Mouse (Mus musculus): ENCODE results near the gene Olfr573-ps1. TPM values are rescaled to one million over a fixed set of nuclear protein-coding genes. Genes with fewer than 3 reads are reported as not detected.

The Olfr573-ps1 gene
- not detected in 2 replicates for total RNA-seq (2017)

DNA sequence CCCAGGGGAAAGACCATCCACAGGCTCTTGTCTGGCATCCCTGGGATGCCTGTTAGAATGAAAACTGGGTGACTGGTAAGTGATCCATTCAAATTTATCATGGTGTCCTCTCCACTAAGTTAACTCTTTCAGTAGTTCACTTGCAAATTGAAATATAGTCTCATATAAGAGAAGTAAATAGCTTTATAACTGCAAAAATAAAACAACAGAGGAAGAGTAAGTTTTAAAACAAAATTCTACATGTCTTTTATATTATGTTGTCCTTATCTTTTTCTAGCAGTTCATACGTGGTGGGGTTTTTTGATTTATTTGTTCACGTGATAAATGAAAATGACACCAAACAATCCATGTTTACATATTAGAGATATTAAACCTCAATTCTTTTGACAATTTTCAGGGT lies at the start of gene Olfr573-ps1:
Gene Olfr573-ps1 (minus strand): TSS at position 101 of the 400 bp plus-strand sequence.
- no peak for ATAC-seq (replicated peaks in 1 of 2; ENCODE audit: insufficient read depth in 1 of 2, low FRiP score in 2 of 2, low TSS enrichment in 1 of 2, low read depth in 1 of 2, poor library complexity in 2 of 2, severe bottlenecking in 2 of 2)

DNA sequence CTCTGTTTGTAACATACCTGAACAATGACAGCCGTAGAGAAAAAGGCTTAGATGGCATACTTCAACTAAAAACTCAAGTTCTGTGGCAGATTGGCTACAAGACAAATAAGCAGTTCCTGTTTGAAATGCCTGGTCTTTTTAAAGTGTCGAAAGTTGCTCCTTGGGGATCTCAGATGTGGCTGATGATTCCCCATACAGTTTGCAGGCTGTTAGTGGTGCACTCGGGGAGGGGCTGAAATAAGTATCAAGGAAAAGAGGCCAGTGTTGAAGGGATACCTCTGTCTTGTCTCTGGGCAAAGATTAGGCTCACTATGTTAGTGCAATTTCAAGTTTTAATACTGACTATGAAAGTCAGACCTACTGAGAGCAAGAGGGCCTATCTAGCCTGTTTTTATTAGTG lies 46.8 kb upstream of the Olfr573-ps1 start, which contains the start of gene Olfr578:
Gene Olfr578 (minus strand): TSS at position 101 of the 400 bp plus-strand sequence.
- ATAC-seq (replicated peaks in 1 of 2; ENCODE audit: insufficient read depth in 1 of 2, low FRiP score in 2 of 2, low TSS enrichment in 1 of 2, low read depth in 1 of 2, poor library complexity in 2 of 2, severe bottlenecking in 2 of 2), result no peak

DNA sequence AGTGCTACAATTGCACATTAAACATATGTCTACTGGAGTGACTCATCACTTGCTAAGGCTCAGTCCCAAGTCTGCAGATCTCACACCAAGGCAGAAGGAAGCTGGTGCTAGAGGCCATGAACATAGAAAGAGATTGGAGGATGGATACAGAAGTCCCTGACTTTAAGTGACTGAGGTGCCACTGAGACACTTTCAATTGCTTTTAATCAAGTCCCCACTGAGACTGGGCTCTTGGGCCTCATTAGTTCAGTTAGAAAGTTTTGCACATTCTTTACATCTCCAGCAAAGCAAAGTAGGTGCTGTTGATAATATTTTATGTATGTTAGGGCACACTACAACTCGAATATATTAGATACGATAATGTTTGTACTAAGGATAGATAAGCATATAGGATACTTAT lies 33.5 kb upstream of the Olfr573-ps1 start, which contains the start of gene Olfr577:
Gene Olfr577 (minus strand): TSS at position 101 of the 400 bp plus-strand sequence.
- ATAC-seq (replicated peaks in 1 of 2; ENCODE audit: insufficient read depth in 1 of 2, low FRiP score in 2 of 2, low TSS enrichment in 1 of 2, low read depth in 1 of 2, poor library complexity in 2 of 2, severe bottlenecking in 2 of 2), result no peak

DNA sequence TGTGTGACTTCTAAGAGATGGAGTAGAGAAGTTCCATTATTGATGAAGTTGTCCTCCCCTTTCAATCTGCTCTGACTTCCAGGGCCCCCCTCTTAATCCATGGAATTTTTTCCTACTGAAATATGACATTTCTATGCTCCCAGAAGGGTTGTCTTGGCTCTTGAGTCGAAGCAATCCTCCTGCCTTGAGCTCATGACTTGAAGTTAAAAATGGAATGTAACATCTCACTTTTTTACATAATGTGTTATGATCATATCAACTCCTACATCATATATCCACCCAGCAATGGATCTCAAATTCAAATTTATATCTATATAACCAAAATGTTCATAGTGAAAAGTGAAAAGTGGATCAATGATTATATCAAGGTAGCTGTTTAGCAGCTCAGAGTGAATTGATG lies 32.0 kb upstream of the Olfr573-ps1 start:
- ATAC-seq (replicated peaks in 1 of 2; ENCODE audit: insufficient read depth in 1 of 2, low FRiP score in 2 of 2, low TSS enrichment in 1 of 2, low read depth in 1 of 2, poor library complexity in 2 of 2, severe bottlenecking in 2 of 2), result no peak

DNA sequence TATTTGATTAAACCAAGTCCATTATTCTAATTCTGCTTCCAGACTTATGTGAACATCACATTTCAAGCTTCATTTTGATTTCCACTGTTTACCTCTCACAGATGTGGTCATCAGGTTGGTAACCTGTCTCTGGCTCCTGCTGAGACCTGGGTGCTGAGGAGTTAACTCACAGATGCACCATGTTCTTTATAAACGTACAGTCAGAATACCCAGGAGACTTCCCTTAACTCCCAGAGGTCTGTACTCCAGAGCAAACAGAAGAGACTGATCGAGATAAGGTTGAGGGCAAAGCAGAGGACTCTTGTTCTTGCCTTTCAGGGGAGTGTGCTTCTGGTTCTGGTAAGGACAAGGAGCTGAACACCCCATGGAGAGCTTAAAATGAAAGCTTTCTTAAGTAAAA lies 20.0 kb upstream of the Olfr573-ps1 start, which contains the start of gene Olfr576:
Gene Olfr576 (plus strand): TSS at position 301 of the 400 bp plus-strand sequence.
- ATAC-seq (replicated peaks in 1 of 2; ENCODE audit: insufficient read depth in 1 of 2, low FRiP score in 2 of 2, low TSS enrichment in 1 of 2, low read depth in 1 of 2, poor library complexity in 2 of 2, severe bottlenecking in 2 of 2), result no peak

DNA sequence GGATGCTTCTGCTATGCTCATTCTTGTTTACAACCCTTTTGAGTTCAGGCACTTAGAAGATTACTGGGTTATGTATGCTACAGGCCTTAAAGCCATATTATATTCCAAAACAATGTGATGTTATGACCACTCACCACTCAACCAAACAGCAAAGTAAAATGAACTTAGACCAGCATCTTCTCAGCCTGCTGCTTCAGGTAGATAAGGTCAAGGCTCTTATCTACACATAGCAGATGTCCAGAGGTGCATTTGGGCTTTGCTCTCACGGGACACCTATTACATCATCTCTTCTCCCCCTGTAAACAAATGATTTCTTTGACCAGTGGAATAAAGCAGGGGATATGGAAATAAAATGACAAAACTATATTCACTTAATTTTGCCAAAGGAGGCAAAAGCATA lies 16.2 kb upstream of the Olfr573-ps1 start, which contains the start of gene Olfr575:
Gene Olfr575 (minus strand): TSS at position 183 of the 400 bp plus-strand sequence.
- no peak for ATAC-seq (replicated peaks in 1 of 2; ENCODE audit: insufficient read depth in 1 of 2, low FRiP score in 2 of 2, low TSS enrichment in 1 of 2, low read depth in 1 of 2, poor library complexity in 2 of 2, severe bottlenecking in 2 of 2)

DNA sequence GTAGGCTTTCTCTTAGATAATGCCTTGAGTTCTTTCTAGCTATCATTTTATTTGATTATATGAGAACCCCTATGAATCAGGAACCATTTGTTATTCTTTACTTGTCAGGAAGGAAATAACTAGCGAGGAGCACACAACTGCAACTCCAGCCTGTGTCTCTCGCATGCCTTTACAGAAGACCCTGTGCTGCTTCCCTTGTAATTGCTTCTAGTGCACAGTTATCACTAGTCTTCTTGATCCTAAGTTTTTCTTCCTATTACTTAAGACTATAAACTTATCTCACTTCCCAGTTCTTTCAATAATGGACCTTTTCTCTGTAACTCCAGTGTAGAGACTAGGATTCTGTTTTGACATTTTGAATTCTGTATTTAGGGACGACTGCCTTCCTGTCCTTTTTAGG lies 15.8 kb upstream of the Olfr573-ps1 start:
- ATAC-seq (replicated peaks in 1 of 2; ENCODE audit: insufficient read depth in 1 of 2, low FRiP score in 2 of 2, low TSS enrichment in 1 of 2, low read depth in 1 of 2, poor library complexity in 2 of 2, severe bottlenecking in 2 of 2), result no peak

DNA sequence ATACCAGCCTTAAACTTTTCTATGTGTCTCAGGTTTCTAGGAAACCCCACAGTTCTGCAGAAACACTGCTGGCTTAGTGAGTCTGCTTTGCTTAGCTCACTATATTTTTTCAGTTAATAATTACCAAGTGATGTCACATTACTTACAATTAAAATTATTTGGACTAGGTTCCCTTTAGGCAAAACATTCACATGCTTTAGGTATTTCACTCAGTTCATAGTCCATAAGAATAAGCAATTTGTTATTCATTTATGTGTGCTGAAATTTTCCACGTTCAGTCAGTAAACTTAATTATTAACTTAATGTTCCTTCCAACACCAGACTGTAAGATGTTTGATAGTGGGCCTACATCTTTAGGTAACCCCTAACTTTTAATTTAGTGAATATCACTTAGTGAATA lies 8.4 kb upstream of the Olfr573-ps1 start:
- no peak for ATAC-seq (replicated peaks in 1 of 2; ENCODE audit: insufficient read depth in 1 of 2, low FRiP score in 2 of 2, low TSS enrichment in 1 of 2, low read depth in 1 of 2, poor library complexity in 2 of 2, severe bottlenecking in 2 of 2)

DNA sequence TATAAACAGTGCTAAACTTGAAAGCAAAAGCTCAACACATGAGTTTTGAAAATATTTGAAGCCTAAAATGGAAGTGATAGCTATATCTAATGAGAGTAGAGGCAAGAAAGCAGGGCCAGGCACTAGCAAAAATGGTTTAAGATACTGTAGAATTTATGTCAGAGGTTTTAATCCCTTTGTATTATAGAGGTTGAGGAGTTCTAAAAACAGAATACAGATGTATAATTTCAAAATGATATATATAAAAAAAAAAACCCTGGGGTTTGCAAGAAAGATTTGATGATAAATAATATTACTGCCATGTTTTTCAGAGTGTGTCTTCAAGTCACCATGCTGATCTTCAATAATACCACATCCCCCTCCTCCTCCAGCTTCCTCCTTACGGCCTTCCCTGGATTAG lies 5.8 kb upstream of the Olfr573-ps1 start, which contains the start of gene Olfr574:
Gene Olfr574 (plus strand): TSS at position 301 of the 400 bp plus-strand sequence.
- no peak for ATAC-seq (replicated peaks in 1 of 2; ENCODE audit: insufficient read depth in 1 of 2, low FRiP score in 2 of 2, low TSS enrichment in 1 of 2, low read depth in 1 of 2, poor library complexity in 2 of 2, severe bottlenecking in 2 of 2)

DNA sequence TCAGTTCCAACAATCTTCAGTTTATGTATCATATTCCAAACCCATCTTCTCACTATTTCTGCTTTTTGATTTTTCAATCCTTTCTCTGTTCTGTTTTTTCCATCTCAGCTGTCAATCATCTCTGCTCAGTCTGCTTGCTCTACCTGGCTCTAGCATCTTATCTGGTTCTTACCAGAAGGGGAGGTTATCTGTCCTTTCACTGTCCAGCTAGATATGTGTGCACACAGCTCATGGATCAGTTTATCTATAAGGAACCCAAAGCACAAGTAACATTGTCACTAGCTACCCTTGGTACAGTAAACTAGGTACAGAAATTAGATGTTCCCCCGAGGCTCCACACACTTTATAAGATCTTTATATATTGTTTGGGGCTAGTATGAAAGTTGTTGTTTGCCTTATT lies 1.0 kb upstream of the Olfr573-ps1 start:
- ATAC-seq (replicated peaks in 1 of 2; ENCODE audit: insufficient read depth in 1 of 2, low FRiP score in 2 of 2, low TSS enrichment in 1 of 2, low read depth in 1 of 2, poor library complexity in 2 of 2, severe bottlenecking in 2 of 2), result no peak

DNA sequence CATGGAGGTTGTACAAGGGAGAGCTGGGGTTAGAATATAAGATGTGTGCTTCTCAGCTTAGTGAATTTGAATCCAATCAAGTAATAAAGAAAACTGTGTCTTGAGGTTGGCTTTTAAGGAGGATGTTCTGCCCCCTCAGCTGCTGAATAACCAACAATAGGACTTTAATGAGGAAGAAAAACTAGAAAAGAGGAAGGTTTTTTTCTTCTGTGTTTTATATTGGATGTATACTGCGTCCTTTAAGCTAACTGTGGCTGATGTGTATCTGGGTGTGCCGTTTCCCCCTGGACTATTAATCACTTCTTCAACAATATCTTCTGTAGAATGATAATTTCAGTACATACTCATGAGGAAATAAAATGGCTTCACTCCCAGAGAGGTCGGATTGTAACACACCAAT lies 15.3 kb downstream of the Olfr573-ps1 start:
- no peak for ATAC-seq (replicated peaks in 1 of 2; ENCODE audit: insufficient read depth in 1 of 2, low FRiP score in 2 of 2, low TSS enrichment in 1 of 2, low read depth in 1 of 2, poor library complexity in 2 of 2, severe bottlenecking in 2 of 2)

DNA sequence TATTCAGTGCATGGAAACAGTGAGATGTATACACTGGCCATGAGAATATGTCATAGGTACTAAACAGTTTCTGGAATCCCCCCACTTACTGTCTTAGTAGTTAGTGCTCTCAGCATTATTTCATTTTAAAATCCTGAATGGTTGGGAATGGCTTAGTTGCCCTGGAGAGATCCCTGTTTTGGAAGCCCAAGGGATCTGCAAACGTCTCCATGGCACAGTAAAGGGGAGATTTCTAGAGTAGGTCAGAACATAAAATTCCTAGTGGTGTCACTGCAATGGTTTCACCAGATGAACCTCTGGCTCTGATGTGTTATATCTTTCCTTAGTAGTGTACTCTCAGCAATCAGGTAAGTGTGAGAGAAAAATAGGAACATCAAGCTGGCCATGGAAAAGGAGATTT lies 18.3 kb downstream of the Olfr573-ps1 start, which contains the start of gene Olfr572:
Gene Olfr572 (plus strand): TSS at position 301 of the 400 bp plus-strand sequence.
- no peak for ATAC-seq (replicated peaks in 1 of 2; ENCODE audit: insufficient read depth in 1 of 2, low FRiP score in 2 of 2, low TSS enrichment in 1 of 2, low read depth in 1 of 2, poor library complexity in 2 of 2, severe bottlenecking in 2 of 2)

DNA sequence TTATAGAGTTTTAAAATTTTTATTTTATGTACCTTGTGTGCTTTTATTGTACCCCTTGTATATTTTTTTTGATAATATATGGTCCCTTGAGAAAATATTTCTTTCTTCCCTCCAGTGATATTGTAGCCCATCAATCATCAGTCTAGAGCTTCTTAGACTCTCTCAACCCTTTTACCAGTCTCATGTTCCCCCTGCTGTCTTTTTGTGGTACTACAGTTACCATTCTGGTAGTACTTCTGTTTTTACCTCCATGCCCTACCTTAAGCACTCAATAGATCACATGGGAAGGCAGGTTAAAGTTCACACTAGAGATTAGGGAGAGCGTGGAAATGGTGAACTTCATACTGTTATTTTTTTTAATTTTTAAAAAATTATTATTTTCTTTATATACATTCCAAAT lies 22.7 kb downstream of the Olfr573-ps1 start:
- ATAC-seq (replicated peaks in 1 of 2; ENCODE audit: insufficient read depth in 1 of 2, low FRiP score in 2 of 2, low TSS enrichment in 1 of 2, low read depth in 1 of 2, poor library complexity in 2 of 2, severe bottlenecking in 2 of 2), result peak; percentile 62 to 78

DNA sequence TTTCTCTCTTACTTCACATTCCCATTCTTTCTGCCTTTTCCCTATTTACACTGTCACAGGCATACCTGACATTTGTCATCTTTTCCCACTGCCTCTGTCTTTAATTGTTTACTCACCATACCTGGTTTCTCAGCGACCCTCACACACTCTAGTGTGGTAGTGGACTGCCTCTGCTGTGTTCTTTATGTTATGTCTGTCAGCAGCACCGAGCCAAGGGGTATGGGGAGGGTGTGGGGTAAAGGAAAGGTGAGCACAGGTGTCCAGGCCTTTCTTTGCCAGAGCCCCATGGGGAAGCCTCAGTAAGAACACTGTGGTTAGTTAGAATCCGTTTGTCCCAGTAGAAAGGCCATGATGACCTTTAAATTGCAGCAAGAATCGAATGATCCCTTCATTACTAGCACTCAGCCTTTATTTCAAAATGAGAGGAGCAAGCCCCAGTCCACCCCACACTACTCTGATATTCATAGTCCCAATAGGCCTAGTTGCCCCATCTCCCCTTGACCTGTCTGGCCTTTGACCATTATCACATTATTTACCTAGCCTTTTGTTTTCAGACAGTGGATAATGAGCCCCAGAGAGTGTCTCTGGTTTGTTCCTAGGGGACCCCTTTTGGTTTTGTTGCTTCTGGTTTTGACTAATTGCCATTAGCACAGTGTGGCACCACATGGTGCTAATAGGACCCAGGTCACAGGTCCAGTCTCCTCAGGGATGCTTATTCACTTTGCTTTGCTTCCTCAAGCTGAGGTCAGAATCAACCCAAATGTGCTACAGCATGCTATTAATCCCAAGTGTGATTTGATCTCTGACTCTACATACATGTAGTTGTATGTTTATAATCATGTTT lies 25.1 kb downstream of the Olfr573-ps1 start, which contains the start of gene Olfr571:
Gene Olfr571 (minus strand): TSS at position 505 of the 844 bp plus-strand sequence.
- no peak for ATAC-seq (replicated peaks in 1 of 2; ENCODE audit: insufficient read depth in 1 of 2, low FRiP score in 2 of 2, low TSS enrichment in 1 of 2, low read depth in 1 of 2, poor library complexity in 2 of 2, severe bottlenecking in 2 of 2)

DNA sequence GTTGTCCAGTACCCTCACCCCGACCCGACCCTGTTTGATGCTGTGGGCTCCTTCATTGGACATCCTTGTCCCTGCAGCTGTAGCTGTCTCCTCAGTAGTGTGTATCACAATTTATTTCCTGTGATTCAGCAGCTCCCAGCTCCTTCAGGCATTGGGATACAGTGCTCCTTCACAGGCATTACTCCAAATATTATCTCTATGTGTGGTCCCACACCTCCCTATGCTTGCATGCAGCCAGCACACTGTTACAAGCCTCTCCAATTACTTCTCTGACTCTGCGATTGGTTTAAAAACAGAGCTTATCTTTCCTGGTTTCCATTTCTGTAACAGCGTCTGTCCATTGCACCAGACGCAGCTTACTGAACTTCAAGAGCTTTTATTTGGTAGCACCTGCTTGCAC lies 26.0 kb downstream of the Olfr573-ps1 start:
- ATAC-seq (replicated peaks in 1 of 2; ENCODE audit: insufficient read depth in 1 of 2, low FRiP score in 2 of 2, low TSS enrichment in 1 of 2, low read depth in 1 of 2, poor library complexity in 2 of 2, severe bottlenecking in 2 of 2), result no peak

DNA sequence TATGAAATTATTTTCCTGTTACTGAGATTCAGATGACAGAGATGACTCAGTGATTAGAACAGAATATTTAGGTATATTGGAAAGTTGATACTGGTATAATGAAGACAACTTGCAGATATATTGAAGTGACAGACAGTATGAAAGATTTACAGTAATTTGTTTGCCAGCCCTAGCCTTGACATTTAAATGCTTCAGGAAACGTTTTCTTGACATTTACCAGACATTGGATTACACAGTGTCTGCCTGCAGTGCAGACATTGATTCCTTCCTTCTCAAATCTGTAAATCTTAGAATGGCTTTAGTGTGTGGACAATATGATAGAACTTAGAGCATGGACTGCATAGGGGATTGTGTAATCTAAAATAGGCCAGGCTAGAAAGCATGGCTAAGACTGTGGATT lies 27.1 kb downstream of the Olfr573-ps1 start:
- no peak for ATAC-seq (replicated peaks in 1 of 2; ENCODE audit: insufficient read depth in 1 of 2, low FRiP score in 2 of 2, low TSS enrichment in 1 of 2, low read depth in 1 of 2, poor library complexity in 2 of 2, severe bottlenecking in 2 of 2)
